Mouse (Mus musculus) limb, embryonic 10.5 days (tissue): ENCODE results near the gene Tspan31. TPM values are rescaled to one million over a fixed set of nuclear protein-coding genes. Genes with fewer than 3 reads are reported as not detected.

ENCODE experiments used
- DNase-seq: peaks from one replicate; pipeline ENCODE4 v3.0.0-alpha.2; 2017; ENCODE audit warnings: low spot score
- H3K27ac ChIP-seq: fragments of 300-500 bp; sonication (generic); 2 replicates; pipeline ENCODE4 v1.5.1; 2016; ENCODE audit warnings: mild to moderate bottlenecking
- H3K27me3 ChIP-seq: fragments of 300-500 bp; sonication (generic); 2 replicates; pipeline ENCODE4 v1.6.1; 2016; ENCODE audit warnings: low read depth, mild to moderate bottlenecking; ENCODE audit not compliant: poor library complexity, severe bottlenecking
- H3K36me3 ChIP-seq: fragments of 300-500 bp; sonication (generic); 2 replicates; pipeline ENCODE4 v1.6.1; 2016; ENCODE audit warnings: mild to moderate bottlenecking, moderate library complexity
- H3K4me1 ChIP-seq: fragments of 300-500 bp; sonication (generic); 2 replicates; pipeline ENCODE4 v1.6.1; 2016
- H3K4me3 ChIP-seq: fragments of 300-500 bp; sonication (generic); 2 replicates; pipeline ENCODE4 v1.5.1; 2016; ENCODE audit warnings: mild to moderate bottlenecking, moderate library complexity
- H3K9me3 ChIP-seq: fragments of 300-500 bp; sonication (generic); replicated peaks from 2 replicates; pipeline ENCODE4 v1.6.1; 2016; ENCODE audit warnings: mild to moderate bottlenecking
- WGBS: fragments of 180-500 bp; shearing (Covaris S2); methylation state at CpG from one replicate; pipeline ENCODE4 v1.1.7; 2016; 5-methylcytosine and 5-hydroxymethylcytosine counted together
- polyA plus RNA-seq: library from polyadenylated mRNA; unstranded; fragments of >200 nt; fragmentation: Nextera tagmentation; extraction: Ambion mirVana; gene quantifications from 2 replicates; pipeline ENCODE4 v1.2.1, GENCODE M21; 2016

Tspan31 gene
- polyA plus RNA-seq, 1 experiment from 2014 or later, result 181 TPM

DNA sequence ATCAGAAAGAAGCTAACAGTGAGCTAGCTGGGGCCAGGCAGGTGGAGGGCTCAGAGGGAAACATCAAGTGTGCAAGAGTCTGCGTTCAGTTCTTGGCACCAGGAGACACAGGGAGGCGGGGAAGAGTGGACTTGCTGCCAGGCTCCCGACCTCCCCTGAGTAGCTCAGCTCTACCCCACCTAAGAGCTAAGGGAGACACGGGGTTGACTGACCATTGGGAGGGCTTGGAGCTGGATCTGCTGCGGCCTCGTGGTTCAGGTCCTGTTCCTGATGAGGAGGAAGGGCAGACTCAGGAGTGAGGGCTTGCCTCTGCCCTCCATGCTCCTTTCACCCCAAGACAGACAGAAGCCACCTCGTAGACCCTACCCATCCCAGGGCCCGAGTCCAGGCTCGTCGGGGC, 29.1 kb upstream of the Tspan31 start:
- Histone ChIP-seq H3K4me1 (no peaks in the 10 kb centered on the region), H3K4me3 (no peak overlapping the region), H3K9me3 (no peaks in the 10 kb centered on the region), H3K36me3 (peaks cover 54% of the 10 kb centered on the region), H3K27ac (no peak overlapping the region), H3K27me3 (peaks cover 11% of the 10 kb centered on the region; the same call in 1 of the 2 replicates)
- WGBS, result 90% methylated on average over 10 of the region's 10 CpGs
- DNase-seq, result no peak

DNA sequence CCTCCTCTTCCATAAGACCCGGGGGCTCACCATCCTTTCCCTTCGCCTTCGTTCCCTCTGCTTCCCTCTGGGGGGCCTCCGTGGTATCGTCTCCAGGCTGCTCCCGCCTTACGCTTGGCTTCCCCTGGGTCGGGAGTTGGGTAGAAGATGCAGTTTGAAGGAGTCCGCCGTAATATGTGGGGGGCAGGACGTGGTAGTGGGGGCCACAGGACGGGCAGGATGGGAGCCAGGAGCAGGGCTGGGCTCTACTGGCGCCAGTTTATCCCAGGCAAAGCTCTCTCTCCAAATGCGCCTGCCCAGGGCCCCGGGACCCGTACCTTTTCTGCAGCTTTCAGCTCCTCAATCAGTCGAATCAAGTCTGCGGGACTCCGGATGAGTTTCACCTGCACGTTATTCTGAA, 28.4 kb upstream of the Tspan31 start:
- Histone ChIP-seq H3K9me3 (no peaks in the 10 kb centered on the region), H3K27ac (no peak overlapping the region), H3K4me1 (no peaks in the 10 kb centered on the region), H3K36me3 (peaks cover 54% of the 10 kb centered on the region), H3K4me3 (no peak overlapping the region), H3K27me3 (peaks cover 18% of the 10 kb centered on the region)
- 78% methylated on average over 20 of the region's 20 CpGs for WGBS
- DNase-seq, result no peak

DNA sequence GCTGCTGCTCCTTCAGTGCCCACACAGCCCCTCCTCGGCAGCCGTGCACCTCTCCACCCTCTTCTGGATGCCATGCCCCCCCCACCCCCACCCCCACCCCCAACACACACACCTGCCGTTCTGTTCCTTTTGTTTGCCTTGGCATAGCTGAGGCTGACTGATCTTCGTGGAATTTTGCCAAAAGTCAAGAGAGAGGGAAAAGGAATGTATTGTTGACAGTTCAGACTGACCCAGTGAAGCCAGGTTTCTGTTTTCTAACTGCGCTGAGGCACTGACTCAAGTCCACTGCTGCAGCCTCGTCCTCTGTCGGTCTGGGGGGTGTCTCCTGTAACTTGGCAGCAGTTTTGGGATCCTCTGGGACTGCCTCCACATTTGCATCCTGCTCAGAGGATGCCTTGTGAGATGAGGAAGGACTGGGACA, 24.3 kb upstream of the Tspan31 start:
- no peak overlapping the region for H3K4me3 ChIP-seq
- no peak overlapping the region for H3K27ac ChIP-seq
- H3K27me3 ChIP-seq, result peaks cover 59% of the 10 kb centered on the region
- H3K4me1 ChIP-seq, result peaks cover 16% of the 10 kb centered on the region
- DNase-seq, result no peak
- peaks cover 45% of the 10 kb centered on the region for H3K36me3 ChIP-seq
- H3K9me3 ChIP-seq, result no peaks in the 10 kb centered on the region
- WGBS, result 71% methylated on average over 7 of the region's 7 CpGs

DNA sequence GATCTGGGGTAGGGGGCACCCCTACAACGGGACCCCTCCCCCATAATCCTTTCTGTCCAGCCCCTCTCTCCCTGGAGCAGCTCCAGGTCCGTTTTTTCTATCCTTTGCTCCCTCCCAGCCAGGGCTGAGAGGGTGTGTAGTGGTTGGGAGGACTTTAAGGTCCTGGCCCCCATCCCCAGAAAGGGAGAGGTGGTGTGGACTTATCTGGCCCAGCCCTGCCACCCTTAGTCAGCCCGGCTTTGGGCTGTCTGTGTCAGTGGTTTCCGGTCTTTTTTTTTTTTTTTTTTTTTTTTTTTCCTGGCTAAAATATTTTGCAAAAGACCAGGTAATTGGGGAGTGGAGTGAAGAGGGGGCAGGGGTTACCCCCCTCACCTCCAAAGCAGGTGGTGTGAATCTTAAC, 22.7 kb upstream of the Tspan31 start:
- H3K27me3 ChIP-seq, result peaks cover 76% of the 10 kb centered on the region
- no peak overlapping the region for H3K4me3 ChIP-seq

DNA sequence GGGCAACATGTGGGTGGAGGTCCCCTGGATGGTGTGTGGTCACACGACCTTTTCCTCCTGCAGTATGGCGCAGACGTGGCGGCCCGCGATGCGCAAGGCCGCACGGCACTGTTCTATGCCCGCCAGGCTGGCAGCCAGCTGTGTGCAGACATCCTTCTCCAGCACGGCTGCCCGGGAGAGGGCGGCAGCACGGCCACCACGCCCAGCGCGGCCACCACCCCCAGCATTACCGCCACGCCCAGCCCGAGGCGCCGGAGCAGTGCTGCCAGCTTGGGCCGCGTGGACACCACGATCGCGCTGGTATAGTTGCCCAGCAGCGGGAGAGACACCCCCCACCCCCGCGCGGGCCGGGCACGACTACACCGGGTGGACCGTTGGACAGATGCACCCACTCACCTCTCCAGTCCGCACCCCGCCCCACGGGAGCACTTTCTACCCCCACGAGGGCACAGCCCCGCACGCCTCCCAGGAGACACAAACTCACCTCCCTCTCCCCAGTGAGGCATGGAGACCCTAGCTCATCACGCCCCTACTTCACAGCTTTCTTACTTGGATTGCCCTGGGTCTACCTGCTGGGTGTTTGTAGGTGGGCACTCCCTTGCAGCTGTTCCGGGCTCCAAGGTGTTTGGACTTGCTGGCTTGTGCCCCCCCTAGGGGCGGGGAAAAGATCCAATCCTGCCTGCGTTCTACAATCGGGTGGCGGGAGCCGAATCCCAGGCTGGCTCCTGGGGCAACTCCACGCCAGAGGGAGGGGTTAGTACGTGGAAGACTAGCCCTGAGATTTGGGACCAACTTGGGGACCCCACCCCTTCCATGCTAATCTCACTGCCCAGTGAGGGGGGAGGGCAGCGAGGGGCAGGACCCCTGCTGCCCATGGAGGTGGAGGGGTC, 21.7 kb upstream of the Tspan31 start:
- H3K4me3 ChIP-seq, result peak overlapping the region; percentile 11
- H3K36me3 ChIP-seq, result peaks cover 19% of the 10 kb centered on the region
- no peak overlapping the region for H3K27ac ChIP-seq
- DNase-seq, result no peak
- H3K4me1 ChIP-seq, result peaks cover 16% of the 10 kb centered on the region
- H3K27me3 ChIP-seq, result peaks cover 86% of the 10 kb centered on the region
- 10% methylated on average over 47 of the region's 51 CpGs for WGBS
- H3K9me3 ChIP-seq, result no peaks in the 10 kb centered on the region

More for the DNA sequence above, 22.7 kb upstream of the Tspan31 start:
- peaks cover 16% of the 10 kb centered on the region for H3K4me1 ChIP-seq
- H3K27ac ChIP-seq, result no peak overlapping the region
- WGBS, result 52% methylated on average over 4 of the region's 4 CpGs
- no peak for DNase-seq
- peaks cover 29% of the 10 kb centered on the region for H3K36me3 ChIP-seq
- no peaks in the 10 kb centered on the region for H3K9me3 ChIP-seq

DNA sequence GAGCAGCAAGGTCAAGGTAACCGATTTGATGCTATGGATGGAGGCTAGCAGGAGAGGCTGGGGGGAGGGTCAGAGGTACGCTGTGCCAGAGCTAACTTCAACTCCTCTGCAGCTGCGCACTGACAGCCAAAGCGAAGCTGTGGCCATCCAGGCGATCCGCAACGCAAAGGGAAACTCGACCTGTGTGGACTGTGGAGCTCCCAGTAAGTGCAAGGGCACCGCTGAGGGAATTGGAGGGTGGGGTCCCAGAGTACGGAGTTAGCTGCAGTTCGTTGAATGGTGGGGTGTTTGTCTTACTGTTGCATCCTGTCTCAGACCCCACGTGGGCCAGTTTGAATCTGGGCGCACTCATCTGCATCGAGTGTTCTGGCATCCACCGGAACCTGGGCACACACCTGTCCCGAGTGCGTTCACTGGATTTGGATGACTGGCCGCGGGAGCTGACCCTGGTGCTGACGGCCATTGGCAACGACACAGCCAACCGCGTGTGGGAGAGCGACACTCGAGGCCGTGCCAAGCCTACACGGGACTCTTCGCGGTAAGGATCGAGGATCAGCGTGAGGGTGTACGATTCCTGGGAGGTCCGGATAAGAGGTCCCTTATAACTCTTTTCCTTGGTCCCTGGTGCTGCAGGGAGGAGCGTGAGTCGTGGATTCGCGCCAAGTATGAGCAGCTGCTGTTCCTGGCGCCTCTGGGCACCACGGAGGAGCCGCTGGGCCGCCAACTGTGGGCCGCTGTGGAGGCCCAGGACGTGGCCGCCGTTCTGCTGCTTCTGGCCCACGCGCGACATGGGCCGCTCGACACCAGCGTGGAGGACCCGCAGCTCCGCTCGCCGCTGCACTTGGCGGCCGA, 20.7 kb upstream of the Tspan31 start:
- WGBS, result 10% methylated on average over 57 of the region's 57 CpGs
- H3K4me1 ChIP-seq, result peaks cover 16% of the 10 kb centered on the region
- peak overlapping the region; percentile 11; the same call in 1 of the 2 replicates for H3K4me3 ChIP-seq
- no peaks in the 10 kb centered on the region for H3K9me3 ChIP-seq
- H3K27ac ChIP-seq, result no peak overlapping the region
- DNase-seq, result peak; percentile 73
- peaks cover 9% of the 10 kb centered on the region for H3K36me3 ChIP-seq
- peaks cover 87% of the 10 kb centered on the region for H3K27me3 ChIP-seq

DNA sequence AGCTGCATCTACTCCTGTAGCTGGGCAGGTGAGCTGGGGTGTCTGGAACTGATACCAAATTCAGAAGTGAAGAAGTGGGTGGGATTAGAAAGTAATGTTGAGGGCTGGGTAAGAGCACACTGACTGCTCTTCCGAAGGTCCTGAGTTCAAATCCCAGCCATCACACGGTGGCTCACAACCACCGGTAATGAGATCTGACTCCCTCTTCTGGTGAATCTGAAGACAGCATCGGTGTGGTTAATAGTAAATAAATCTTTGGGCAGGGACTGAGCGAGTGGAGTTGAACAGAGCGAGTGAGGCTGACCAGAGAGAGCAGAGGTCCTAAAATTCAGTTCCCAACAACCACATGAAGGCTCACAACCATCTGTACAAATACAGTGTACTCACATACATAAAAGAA, 15.6 kb upstream of the Tspan31 start:
- Histone ChIP-seq H3K36me3 (no peaks in the 10 kb centered on the region), H3K27me3 (peaks cover 95% of the 10 kb centered on the region), H3K9me3 (no peaks in the 10 kb centered on the region), H3K4me3 (no peak overlapping the region), H3K27ac (no peak overlapping the region), H3K4me1 (peaks cover 16% of the 10 kb centered on the region)
- WGBS, result 68% methylated on average over 6 of the region's 6 CpGs
- DNase-seq, result no peak

DNA sequence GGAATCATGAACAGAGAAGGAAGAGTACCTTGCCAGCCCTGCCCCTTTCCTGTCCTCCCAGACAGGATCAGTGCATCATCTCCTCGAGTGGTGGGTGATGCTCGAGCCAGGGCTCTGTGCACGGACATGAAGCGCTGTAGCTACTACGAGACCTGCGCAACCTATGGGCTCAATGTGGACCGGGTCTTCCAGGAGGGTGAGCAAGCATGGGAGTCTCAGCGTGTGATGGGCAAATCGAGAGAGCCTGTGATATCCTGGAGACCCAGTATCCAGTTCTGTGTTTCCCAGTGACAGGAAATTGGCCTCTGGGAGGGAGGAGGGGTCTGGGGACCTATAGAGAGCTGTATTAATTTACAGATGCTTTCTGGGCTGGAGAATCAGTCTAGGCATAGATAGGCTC, 15.0 kb upstream of the Tspan31 start:
- Histone ChIP-seq H3K4me3 (no peak overlapping the region), H3K4me1 (peaks cover 18% of the 10 kb centered on the region), H3K27ac (no peak overlapping the region), H3K27me3 (peaks cover 95% of the 10 kb centered on the region), H3K9me3 (no peaks in the 10 kb centered on the region), H3K36me3 (no peaks in the 10 kb centered on the region)
- DNase-seq, result no peak
- WGBS, result 82% methylated on average over 9 of the region's 9 CpGs

DNA sequence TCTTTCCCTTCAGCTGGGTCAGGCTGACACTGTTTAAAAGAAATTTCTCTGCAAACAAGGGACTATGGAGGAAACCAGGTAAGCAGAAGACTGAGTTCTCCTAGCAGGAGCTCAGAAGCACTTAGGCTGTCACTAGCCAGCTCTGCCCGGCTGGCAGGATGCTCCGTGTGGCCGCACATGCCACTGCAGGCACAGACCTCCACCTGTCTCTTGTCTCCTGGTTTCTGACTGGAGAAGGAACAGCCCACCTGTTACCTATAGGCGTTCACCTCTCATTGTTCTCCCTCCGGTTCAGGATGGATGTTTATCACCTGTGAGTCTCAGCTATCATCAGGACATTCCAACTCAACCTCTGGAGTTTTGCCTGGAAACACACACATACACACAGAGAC, 13.8 kb upstream of the Tspan31 start:
- Histone ChIP-seq H3K4me3 (no peak overlapping the region), H3K4me1 (peaks cover 29% of the 10 kb centered on the region), H3K36me3 (no peaks in the 10 kb centered on the region), H3K27me3 (peaks cover 95% of the 10 kb centered on the region), H3K27ac (no peak overlapping the region), H3K9me3 (no peaks in the 10 kb centered on the region)
- DNase-seq, result no peak
- WGBS, result 51% methylated on average over 5 of the region's 5 CpGs

DNA sequence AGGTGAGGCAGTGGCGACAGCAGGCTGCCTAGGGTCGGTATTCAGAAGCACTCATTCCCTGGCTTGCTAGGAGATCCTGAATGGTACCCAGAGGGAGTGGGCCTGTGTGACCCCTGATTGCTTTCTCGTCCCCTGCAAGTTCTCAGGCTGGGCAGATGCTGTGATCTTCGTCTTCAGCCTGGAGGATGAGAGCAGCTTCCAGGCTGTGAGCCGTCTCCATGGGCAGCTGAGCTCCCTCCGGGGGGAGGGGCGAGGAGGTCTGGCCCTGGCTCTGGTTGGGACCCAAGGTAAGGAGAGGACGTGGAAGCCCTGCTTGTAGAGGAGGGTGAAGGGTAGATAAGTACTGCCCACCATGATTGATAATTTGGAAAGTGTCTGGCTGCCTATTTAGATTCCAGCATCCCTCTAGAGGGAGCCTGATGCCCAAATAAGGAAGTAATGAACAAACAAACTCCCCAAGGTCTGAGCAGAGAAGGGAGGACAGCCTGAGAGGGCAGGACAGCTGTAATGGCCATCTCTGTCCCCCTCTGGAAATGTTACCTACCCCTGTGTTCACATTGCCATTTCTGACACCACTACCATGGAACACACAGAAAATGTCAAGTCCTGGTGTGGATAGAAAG, 13.3 kb upstream of the Tspan31 start:
- Histone ChIP-seq H3K9me3 (no peaks in the 10 kb centered on the region), H3K4me1 (peaks cover 34% of the 10 kb centered on the region), H3K4me3 (no peak overlapping the region), H3K36me3 (no peaks in the 10 kb centered on the region), H3K27ac (no peak overlapping the region), H3K27me3 (peaks cover 95% of the 10 kb centered on the region)
- WGBS, result 26% methylated on average over 8 of the region's 8 CpGs
- DNase-seq, result no peak

DNA sequence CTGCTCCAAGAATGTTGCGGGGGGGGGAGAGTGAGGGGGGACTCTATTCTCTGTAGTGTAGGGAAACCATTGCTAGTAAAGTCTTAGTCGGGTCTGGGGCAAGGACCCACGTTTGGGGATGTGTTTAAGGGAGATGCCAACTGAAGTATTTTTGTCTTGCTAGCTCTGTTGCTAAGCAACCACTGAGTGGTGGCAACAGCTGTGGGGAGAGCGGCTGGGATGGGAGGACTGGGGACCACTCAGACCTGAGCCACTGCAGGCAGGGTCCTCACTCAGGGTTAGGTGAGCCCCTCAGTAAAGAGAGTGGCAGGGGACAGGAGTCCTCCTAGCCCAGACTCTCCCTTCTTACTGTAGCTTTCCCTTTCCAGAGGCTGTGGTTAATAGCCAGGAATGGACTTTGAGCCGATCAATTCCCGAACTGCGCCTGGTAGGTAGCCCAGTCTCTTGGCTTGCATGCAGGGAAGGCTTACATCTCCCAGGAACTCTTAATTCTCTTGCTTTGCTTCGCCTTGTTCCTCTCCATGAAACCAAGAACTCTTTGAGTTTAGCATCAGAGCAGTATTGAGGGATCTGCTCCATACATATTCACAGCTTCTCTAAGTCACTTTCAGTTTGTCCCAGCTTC, 12.0 kb upstream of the Tspan31 start:
- WGBS, result 32% methylated on average over 8 of the region's 8 CpGs
- no peak overlapping the region for H3K4me3 ChIP-seq
- H3K9me3 ChIP-seq, result no peaks in the 10 kb centered on the region
- peaks cover 45% of the 10 kb centered on the region for H3K4me1 ChIP-seq
- H3K27me3 ChIP-seq, result peaks cover 95% of the 10 kb centered on the region
- H3K27ac ChIP-seq, result no peak overlapping the region
- DNase-seq, result peak; percentile 56
- no peaks in the 10 kb centered on the region for H3K36me3 ChIP-seq

DNA sequence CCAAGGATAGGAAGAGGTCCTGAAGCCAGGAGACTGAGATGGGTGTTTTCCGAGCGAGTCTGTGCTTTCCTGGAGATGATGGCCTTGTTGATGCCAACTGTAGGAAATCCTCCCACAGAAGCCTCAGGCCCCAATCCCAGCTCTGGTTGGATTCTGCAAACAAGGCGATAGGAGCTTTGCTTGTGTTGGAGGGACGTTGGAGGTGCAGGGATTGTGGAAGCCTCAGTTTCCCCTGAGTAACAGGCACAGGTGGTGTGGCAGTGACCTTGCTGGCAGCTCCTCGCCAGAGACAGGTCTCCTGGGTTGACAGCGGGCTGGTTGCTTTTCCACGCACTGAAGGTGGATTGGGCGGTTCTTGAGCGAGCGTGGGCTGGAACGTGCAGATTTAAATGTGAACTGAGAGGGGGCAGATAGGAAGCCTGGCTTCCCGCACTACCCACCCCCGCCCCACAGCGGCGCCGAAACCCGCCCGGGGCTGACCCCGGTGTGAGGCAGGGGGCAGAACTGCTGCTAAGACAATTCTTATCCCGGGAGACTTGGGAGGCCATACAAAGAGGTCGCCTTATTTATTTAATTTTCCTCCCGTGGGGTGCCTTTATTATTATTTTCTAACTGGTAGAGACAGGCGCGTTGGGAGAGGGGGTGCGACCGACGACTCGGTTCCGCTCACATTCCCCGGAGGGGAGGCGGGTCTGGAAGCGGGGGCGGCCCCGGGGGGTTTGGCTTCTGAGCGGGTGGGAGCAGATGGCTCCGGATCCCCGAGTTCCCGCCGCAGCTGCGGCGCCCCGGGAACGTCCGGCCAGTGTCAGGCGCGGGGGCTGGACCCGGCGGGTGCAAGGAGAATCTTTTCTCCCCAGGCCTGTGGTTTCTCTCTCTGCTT, 11.1 kb upstream of the Tspan31 start:
- H3K4me3 ChIP-seq, result peak overlapping the region; percentile 28

More for the DNA sequence above, 11.1 kb upstream of the Tspan31 start:
- H3K36me3 ChIP-seq, result no peaks in the 10 kb centered on the region
- WGBS, result 3% methylated on average over 48 of the region's 48 CpGs
- no peaks in the 10 kb centered on the region for H3K9me3 ChIP-seq
- H3K27ac ChIP-seq, result no peak overlapping the region
- peaks cover 95% of the 10 kb centered on the region for H3K27me3 ChIP-seq
- peak; percentile 41 for DNase-seq
- H3K4me1 ChIP-seq, result peaks cover 46% of the 10 kb centered on the region
